Comparison of ENCODE assay signal across 8 mouse cellular contexts in genomic region chr13:101767809-101768629, GRCm38 (mm10). TPM values are rescaled to one million over a fixed set of nuclear protein-coding genes. Genes with fewer than 3 reads are reported as not detected.
A peak's percentile ranks its signal among the peaks of the same experiment; 100 is the strongest.
DNase-seq lines count a peak whose midpoint lies in the region; ATAC-seq and TF ChIP-seq lines count a peak whose summit lies in the region.

Pik3r1 (minus strand) TSS chr13:101768217.

- peaks cover 16% of the 10 kb centered on the region for H3K4me1 ChIP-seq in brown adipose tissue, adult 24 weeks (ENCODE audit: control insufficient read depth, insufficient read depth, insufficient read length, low read length)
- H3K4me1 ChIP-seq in heart, embryonic 14.5 days (ENCODE audit: control insufficient read depth in 2 of 2, insufficient read depth in 2 of 2, low read length in 2 of 2), result peaks cover 14 to 36% of the 10 kb centered on the region in 2 experiments
- H3K4me1 ChIP-seq in liver, embryonic 14.5 days (replicated peaks; ENCODE audit: control insufficient read depth in 2 of 2, insufficient read depth in 2 of 2, low read length in 1 of 2), result peaks cover 36 to 47% of the 10 kb centered on the region in 2 experiments
- H3K4me1 ChIP-seq in neural tube, embryonic 11.5 days (ENCODE audit: control insufficient read depth, insufficient read depth, low read length), result peaks cover 16% of the 10 kb centered on the region
- H3K4me1 ChIP-seq in stomach, postnatal 0 days (replicated peaks; ENCODE audit: control insufficient read depth, insufficient read depth), result peaks cover 12% of the 10 kb centered on the region

- no peaks in the 10 kb centered on the region for H3K27me3 ChIP-seq in heart, embryonic 14.5 days (ENCODE audit: control insufficient read depth, insufficient read depth, low read length)
- H3K27me3 ChIP-seq in liver, embryonic 14.5 days (ENCODE audit: control insufficient read depth, insufficient read depth, low read length), result no peaks in the 10 kb centered on the region
- H3K27me3 ChIP-seq in neural tube, embryonic 11.5 days (ENCODE audit: control insufficient read depth, insufficient read depth, low read length), result no peaks in the 10 kb centered on the region
- H3K27me3 ChIP-seq in stomach, postnatal 0 days (ENCODE audit: control insufficient read depth, insufficient read depth, low read length), result no peaks in the 10 kb centered on the region

- no peak for TF ChIP-seq EP300 in liver, embryonic 14.5 days (IDR thresholded peaks at IDR 0.05; ENCODE audit: low read depth)
- TF ChIP-seq EP300 in stomach, postnatal 0 days (optimal IDR thresholded peaks at IDR 0.05), result no peak

- H3K9ac ChIP-seq in heart, embryonic 14.5 days (ENCODE audit: low read length), result peak within 1 kb of the TSS; percentile 97
- H3K9ac ChIP-seq in liver, embryonic 14.5 days (replicated peaks), result peak within 1 kb of the TSS; percentile 88
- H3K9ac ChIP-seq in neural tube, embryonic 11.5 days (ENCODE audit: low read length), result peak within 1 kb of the TSS; percentile 85
- peak within 1 kb of the TSS; percentile 99 for H3K9ac ChIP-seq in stomach, postnatal 0 days (ENCODE audit: low read length)

- DNase-seq in CD4-positive, CD25-positive, alpha-beta regulatory T cell, adult 2 months (ENCODE audit: low read depth, low spot score), result peak; percentile 96
- DNase-seq in fibroblast of lung, adult 2 months (ENCODE audit: low read depth), result peak; percentile 68
- peak; percentile 99 for DNase-seq in kidney, postnatal 25 days
- peak; percentile 83 to 87 (median 84) for DNase-seq in liver, embryonic 14.5 days (ENCODE audit: low read depth in 3 of 3, low spot score in 3 of 3)
- DNase-seq in neural tube, embryonic 11.5 days (ENCODE audit: low spot score), result peak; percentile 96
- DNase-seq in stomach, postnatal 0 days (ENCODE audit: low spot score), result peak; percentile 100

- no peaks in the 10 kb centered on the region for H3K36me3 ChIP-seq in heart, embryonic 14.5 days (ENCODE audit: control insufficient read depth, insufficient read depth, low read length)
- no peaks in the 10 kb centered on the region for H3K36me3 ChIP-seq in liver, embryonic 14.5 days (replicated peaks; ENCODE audit: control insufficient read depth, insufficient read depth, low read depth)
- no peaks in the 10 kb centered on the region for H3K36me3 ChIP-seq in neural tube, embryonic 11.5 days (ENCODE audit: control insufficient read depth, insufficient read depth, low read length)
- H3K36me3 ChIP-seq in stomach, postnatal 0 days (ENCODE audit: control insufficient read depth, insufficient read depth, low read length), result 0 out of 2 replicates have a peak, but pooled peaks cover 5% of the 10 kb centered on the region

- peak within 1 kb of the TSS; percentile 76 for H3K27ac ChIP-seq in brown adipose tissue, adult 24 weeks (replicated peaks; ENCODE audit: low read depth, low read length)
- H3K27ac ChIP-seq in heart, embryonic 14.5 days (replicated peaks in 1 of 2; ENCODE audit: control insufficient read depth in 1 of 2, insufficient read depth in 1 of 2, low read depth in 2 of 2, low read length in 2 of 2), result peak within 1 kb of the TSS; percentile 90 to 95
- H3K27ac ChIP-seq in liver, embryonic 14.5 days, result peak within 1 kb of the TSS; percentile 45
- peak within 1 kb of the TSS; percentile 94 for H3K27ac ChIP-seq in neural tube, embryonic 11.5 days (ENCODE audit: low read depth, low read length)
- H3K27ac ChIP-seq in stomach, postnatal 0 days (replicated peaks), result peak within 1 kb of the TSS; percentile 99

- ATAC-seq in heart, embryonic 14.5 days (ENCODE audit: insufficient number of reproducible peaks, insufficient read depth, low FRiP score, low read depth), result peak; percentile 96
- peak; percentile 94 for ATAC-seq in liver, embryonic 14.5 days (ENCODE audit: insufficient read depth)
- ATAC-seq in neural tube, embryonic 11.5 days (ENCODE audit: insufficient read depth, low FRiP score, low TSS enrichment), result peak; percentile 93
- ATAC-seq in stomach, postnatal 0 days (ENCODE audit: low FRiP score, low TSS enrichment), result peak; percentile 96

- peak within 1 kb of the TSS; percentile 91 for H3K4me3 ChIP-seq in brown adipose tissue, adult 24 weeks (ENCODE audit: insufficient read depth, low read depth, low read length)
- peak within 1 kb of the TSS; percentile 78 to 99 for H3K4me3 ChIP-seq in heart, embryonic 14.5 days (ENCODE audit: control insufficient read depth in 1 of 2, insufficient read depth in 1 of 2, low read depth in 1 of 2, low read length in 2 of 2)
- peak within 1 kb of the TSS; percentile 66 to 86 for H3K4me3 ChIP-seq in liver, embryonic 14.5 days (ENCODE audit: insufficient read depth in 1 of 2, low read depth in 2 of 2, low read length in 2 of 2)
- H3K4me3 ChIP-seq in neural tube, embryonic 11.5 days (ENCODE audit: low read depth, low read length), result peak within 1 kb of the TSS; percentile 88
- peak within 1 kb of the TSS; percentile 99 for H3K4me3 ChIP-seq in stomach, postnatal 0 days (ENCODE audit: low read depth, low read length)

- WGBS in heart, embryonic 14.5 days, result under 1% methylated on average over 62 of the region's 76 CpGs
- WGBS in liver, embryonic 14.5 days (ENCODE audit: insufficient replicate concordance), result 1% methylated on average over 74 of the region's 76 CpGs
- under 1% methylated on average over 55 of the region's 76 CpGs for WGBS in neural tube, embryonic 11.5 days
- WGBS in stomach, postnatal 0 days, result under 1% methylated on average over 58 of the region's 76 CpGs

- no peaks in the 10 kb centered on the region for H3K9me3 ChIP-seq in heart, embryonic 14.5 days (ENCODE audit: control insufficient read depth, low read length)
- H3K9me3 ChIP-seq in liver, embryonic 14.5 days (ENCODE audit: control insufficient read depth, low read length), result no peaks in the 10 kb centered on the region
- H3K9me3 ChIP-seq in neural tube, embryonic 11.5 days (ENCODE audit: control insufficient read depth, low read length), result no peaks in the 10 kb centered on the region
- H3K9me3 ChIP-seq in stomach, postnatal 0 days (ENCODE audit: control insufficient read depth, low read length), result no peaks in the 10 kb centered on the region

- TF ChIP-seq CTCF in liver, embryonic 14.5 days (IDR thresholded peaks at IDR 0.05; ENCODE audit: low read depth), result no peak
- no peak; the same call in 1 of the 2 replicates for TF ChIP-seq CTCF in stomach, postnatal 0 days (IDR thresholded peaks at IDR 0.05; ENCODE audit: low read depth)

- peak within 1 kb of the TSS; percentile 92 for H3K4me2 ChIP-seq in heart, embryonic 14.5 days (ENCODE audit: low read length)
- H3K4me2 ChIP-seq in liver, embryonic 14.5 days (ENCODE audit: low read depth), result peak within 1 kb of the TSS; percentile 75
- H3K4me2 ChIP-seq in neural tube, embryonic 11.5 days (ENCODE audit: low read depth), result peak within 1 kb of the TSS; percentile 87
- peak within 1 kb of the TSS; percentile 85 for H3K4me2 ChIP-seq in stomach, postnatal 0 days (replicated peaks; ENCODE audit: low read depth)

RNA-seq across cellular contexts. Expression of gene Pik3r1, which starts in this region (rescaled TPM):
- polyA plus RNA-seq in brown adipose tissue, adult 24 weeks (2012; ENCODE audit: insufficient read depth, insufficient read length, missing spikeins), result 52.1 and 81.4 TPM in 2 replicates
- polyA plus RNA-seq in heart, embryonic 14.5 days (2014; fragmentation: Nextera tagmentation; extraction: Ambion mirVana), result 23.2 and 26.2 TPM in 2 replicates
- 6.6 and 10.3 TPM in 2 replicates for polyA plus RNA-seq in liver, embryonic 14.5 days (2012; rRNA removed)
- 23.7 and 25.5 TPM in 2 replicates for polyA plus RNA-seq in liver, embryonic 14.5 days (2014; fragmentation: Nextera tagmentation; extraction: Ambion mirVana)
- polyA plus RNA-seq in neural tube, embryonic 11.5 days (2014; fragmentation: Nextera tagmentation; extraction: Ambion mirVana), result 25.1 and 25.5 TPM in 2 replicates
- polyA plus RNA-seq in stomach, postnatal 0 days (2015; fragmentation: Nextera tagmentation; extraction: Ambion mirVana), result 36.0 and 44.6 TPM in 2 replicates

Comparison
In these comparisons a context has a peak if more than half of its experiments do, and no peak if none do; other contexts are left out.
1. Peak in every context shown above with its lines: DNase-seq, ATAC-seq, H3K4me3 ChIP-seq and H3K27ac ChIP-seq.
2. H3K27ac ChIP-seq: peak in every context shown above with its lines; median percentile 99 in stomach, postnatal 0 days; 94 in neural tube, embryonic 11.5 days; 92 in heart, embryonic 14.5 days; 76 in brown adipose tissue, adult 24 weeks; 45 in liver, embryonic 14.5 days.